Mouse (Mus musculus): ENCODE data around the gene Sec16a.

Gene Sec16a

DNA sequence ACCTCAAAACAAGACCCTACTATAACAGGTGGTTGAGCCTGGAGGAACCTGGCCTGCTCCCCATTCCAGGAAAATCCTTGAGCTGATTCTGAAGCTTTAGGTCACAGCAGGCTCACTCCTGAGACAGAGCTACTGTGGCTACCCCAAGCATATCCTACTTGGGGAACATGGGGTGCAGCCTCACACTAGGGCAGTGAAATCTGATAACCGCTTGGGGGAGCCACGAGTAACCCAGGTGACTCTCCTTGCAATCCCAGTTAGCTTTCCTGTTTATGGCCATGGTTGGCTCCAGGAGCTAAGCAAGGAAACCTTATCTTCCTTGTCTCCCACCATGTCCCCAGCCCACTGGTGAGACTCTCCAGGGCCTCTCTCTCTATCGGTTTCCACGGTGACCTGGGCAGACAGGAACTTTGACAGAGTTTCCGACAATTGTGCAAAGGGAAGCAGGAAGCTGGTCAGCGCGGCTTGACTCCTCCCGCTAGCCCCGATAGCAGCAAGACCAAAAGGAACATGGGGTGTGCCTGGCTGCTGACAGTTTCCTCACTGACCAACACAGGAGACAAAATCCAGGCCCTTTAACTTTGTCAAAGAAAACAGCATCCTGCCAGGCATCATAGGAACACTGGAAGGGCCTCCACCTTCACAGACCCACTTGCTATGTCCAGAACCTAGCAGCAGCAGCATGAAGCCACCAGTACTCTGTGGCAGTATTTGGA, 29.9 kb upstream of the Sec16a start:
- DNase-seq (ENCODE audit: low read depth), result no peak

DNA sequence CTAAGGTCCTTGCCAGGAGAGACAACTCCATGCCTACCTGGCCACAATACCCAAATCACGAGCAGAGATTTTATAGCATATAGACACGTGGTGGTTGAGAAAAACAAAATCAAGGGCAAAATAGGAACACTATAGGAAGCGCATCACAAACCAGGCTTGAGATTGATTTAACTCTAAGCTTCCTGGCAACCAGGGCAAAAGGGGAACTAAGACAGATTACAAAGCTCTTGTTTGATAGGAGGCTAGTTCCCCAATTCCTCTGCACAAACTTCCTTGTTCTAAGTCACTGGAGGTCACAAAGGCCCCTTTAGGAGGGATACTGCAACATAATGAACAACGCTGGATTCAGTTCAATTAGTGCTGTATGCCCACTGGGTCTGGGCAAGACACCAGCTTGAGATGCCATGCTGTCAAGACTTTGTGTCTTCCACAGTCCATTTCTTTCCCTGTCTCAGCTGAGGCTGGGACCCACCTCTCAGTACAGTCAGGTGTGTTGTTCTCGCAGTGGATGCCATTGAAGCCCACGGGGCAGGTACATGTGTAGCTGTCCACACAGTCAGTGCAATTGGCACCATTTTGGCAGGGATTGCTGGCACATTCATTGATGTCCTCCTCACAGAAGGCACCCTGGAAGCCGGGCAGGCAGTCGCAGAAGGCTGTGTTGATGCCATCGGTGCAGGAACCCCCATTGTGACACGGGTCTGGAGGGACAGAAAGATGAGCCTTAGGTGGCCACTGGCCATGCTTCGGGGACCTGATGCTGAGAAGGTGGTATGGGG, 27.5 kb upstream of the Sec16a start:
- DNase-seq (ENCODE audit: low read depth), result no peak

GRCm38 (mm10) chr2:26471652-26472285, 26.8 kb upstream of the Sec16a start:
- DNase-seq (ENCODE audit: low read depth), result no peak

DNA sequence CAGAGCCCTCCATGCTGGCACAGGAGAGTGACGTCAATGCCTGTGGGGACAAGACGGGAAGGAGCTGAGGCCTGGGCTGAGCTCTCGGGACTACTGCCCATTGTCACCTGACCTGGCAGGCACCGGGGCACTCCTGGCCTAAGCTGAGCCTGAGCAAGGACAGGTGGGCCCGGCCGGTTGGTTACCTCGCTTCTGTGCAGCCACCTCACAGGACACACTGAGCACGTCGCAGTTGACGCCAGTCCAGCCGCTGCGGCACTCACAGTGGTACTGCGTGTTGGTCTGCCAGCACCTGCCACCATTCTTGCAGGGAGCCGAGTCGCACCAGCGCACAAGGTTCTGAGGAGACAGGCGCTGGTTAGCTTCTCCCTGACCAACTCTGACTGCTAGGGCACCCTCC, 26.0 kb upstream of the Sec16a start:
- no peak for DNase-seq (ENCODE audit: low read depth)

GRCm38 (mm10) chr2:26468376-26468775, 23.4 kb upstream of the Sec16a start:
- no peak for DNase-seq (ENCODE audit: low read depth)

DNA sequence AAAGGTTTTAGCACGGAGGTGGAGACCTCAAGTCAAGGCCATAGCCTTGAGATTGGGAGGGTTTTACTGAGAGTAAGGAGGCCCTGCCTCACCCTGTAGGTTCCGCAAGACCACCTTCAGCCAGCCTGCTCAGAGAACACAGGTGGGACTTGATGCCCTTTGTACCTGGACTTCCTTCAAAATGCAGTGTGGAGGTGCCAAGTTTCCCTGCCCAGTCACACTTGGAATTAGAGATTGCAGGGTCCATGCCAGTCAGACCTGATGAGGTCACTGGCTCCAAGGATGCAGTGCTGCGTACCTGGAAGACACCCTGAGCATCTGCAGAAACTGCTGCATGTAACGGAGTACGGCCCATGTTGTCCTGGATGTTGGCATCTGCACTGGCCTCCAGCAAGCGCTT, 18.4 kb upstream of the Sec16a start:
- no peak for DNase-seq (ENCODE audit: low read depth)

- DNase-seq (ENCODE audit: low read depth), result no peak
These were observed 18.0 kb upstream of the Sec16a start for GRCm38 (mm10) chr2:26462980-26463379.

DNA sequence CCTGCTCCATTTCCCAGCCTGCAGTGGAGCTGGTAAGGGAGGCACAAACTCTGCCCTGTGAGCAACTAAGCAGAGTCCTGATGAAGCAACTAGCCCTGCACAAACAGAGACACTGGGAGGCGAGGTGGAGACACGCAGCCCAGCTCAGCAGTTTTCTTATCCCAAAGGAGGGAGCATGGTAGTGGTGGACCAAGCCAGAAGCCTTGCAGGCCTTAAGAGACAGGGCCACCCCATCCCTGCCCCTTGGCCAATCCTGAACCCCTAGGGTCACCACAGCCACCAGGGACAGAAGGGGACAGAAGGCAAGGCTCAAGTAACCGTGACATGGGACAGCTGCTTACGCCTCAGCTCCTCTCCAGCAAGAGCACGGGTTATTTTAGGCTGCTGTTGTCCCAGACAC, 16.7 kb upstream of the Sec16a start:
- no peak for DNase-seq (ENCODE audit: low read depth)

GRCm38 (mm10) chr2:26460837-26461236, 15.8 kb upstream of the Sec16a start:
- DNase-seq (ENCODE audit: low read depth), result no peak

GRCm38 (mm10) chr2:26460097-26460646, 15.2 kb upstream of the Sec16a start:
- DNase-seq (ENCODE audit: low read depth), result no peak

GRCm38 (mm10) chr2:26459478-26459877, 14.5 kb upstream of the Sec16a start:
- no peak for DNase-seq (ENCODE audit: low read depth)

DNA sequence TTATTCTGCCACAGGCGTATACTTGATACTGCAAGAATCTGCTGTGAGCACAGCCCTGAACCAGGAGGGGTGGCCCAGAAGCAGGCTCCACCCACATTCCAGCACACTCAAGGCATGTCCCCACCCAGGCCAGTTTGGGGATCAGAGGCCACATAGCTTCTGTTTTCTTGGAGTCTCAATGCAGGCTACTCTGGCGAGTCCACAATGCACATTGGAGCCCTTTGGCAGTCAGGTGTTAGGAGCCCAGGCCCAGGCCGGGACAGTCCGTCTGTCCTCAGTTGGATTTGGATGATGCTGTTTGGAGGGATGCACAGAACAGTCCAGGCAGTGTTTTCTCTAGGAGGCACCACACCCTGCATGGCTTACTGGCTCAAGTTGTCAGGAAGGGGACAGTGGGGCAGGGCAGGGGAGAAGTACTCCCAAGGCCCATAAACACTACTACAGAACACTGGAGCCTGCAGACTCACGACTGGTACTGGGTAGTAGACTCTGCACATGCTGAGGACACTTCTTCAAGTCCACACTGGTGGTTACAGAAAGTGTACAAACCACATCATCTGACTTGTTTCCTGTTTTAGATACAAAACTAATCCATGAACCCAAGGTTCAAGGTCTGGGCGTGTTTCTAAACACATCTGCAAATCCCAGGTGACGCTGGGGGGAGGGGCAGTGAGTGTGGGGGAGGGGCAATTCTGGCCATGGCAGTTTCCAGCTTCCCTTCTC, 13.5 kb upstream of the Sec16a start:
- DNase-seq (ENCODE audit: low read depth), result no peak

DNA sequence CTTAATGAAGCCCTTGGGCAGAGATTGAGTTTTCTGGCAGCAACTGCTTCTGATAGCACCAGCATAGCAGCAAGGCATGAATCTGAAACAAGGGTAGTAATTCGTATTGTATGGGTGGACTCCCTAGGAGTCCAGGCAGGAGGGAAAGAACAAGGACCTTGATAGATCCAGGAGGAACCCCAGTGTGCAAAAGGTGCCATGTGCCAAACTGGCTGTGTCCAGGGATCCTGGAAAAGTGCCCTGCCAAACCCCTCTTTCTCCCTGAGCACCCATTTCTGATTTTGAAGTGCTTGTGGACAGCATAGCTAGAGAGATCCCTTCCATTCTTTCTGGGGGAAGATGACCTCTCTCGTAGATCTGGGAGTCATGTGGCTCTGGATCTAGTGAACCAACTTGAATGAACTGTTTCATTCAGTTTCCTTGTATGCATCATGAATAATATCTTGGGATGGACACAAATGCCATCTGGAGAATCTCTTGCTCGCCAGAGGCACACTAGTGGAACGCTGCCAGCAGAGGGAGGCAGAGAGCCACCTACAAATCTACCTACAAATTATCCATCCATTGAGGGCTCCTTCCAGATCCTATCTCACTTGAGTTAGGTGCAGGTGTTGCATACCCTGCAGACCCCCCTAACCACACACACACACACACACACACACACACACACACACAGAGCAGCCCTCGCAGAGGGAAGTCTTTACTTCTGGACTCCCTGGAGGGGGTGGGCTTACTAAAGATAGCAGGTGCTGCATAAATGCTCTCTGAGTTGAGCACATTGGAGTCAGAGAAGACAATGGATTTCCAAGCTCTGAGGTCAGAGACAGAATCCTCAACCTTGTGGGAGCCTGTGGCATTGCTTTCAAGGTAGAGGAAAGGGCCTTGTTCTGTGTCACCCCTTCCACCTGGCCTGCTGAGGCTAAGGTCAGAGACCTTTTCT, 4.4 kb upstream of the Sec16a start:
- DNase-seq (ENCODE audit: low read depth), result no peak

GRCm38 (mm10) chr2:26447451-26447850, 2.4 kb upstream of the Sec16a start:
- DNase-seq (ENCODE audit: low read depth), result no peak

DNA sequence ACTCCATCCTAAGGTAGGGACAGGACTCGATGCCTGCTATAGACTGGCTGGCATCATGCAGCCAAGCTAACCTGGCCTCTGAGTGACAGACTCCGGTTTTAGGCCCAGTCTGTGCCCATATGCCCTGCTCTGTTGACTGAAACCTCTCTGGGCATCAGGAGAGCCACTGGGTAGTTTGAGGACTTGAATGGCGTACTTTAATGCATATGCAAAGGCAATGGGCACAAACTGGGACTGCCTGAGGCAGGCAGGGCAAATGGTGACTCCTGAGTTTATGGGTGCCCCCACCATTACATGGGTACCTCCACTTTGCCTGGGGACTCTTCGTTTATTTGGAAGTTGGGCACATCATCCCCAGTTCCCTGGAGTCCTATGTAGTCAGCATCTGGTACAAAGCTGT, 1.7 kb upstream of the Sec16a start:
- no peak for DNase-seq (ENCODE audit: low read depth)

GRCm38 (mm10) chr2:26445666-26446445, 840 bp upstream of the Sec16a start:
- DNase-seq (ENCODE audit: low read depth), result peak; percentile 92

- no peak for DNase-seq (ENCODE audit: low read depth)
These were observed 648 bp downstream of the Sec16a start for GRCm38 (mm10) chr2:26444368-26444767.

- DNase-seq (ENCODE audit: low read depth), result no peak
These were observed 1.1 kb downstream of the Sec16a start for GRCm38 (mm10) chr2:26443876-26444275.

DNA sequence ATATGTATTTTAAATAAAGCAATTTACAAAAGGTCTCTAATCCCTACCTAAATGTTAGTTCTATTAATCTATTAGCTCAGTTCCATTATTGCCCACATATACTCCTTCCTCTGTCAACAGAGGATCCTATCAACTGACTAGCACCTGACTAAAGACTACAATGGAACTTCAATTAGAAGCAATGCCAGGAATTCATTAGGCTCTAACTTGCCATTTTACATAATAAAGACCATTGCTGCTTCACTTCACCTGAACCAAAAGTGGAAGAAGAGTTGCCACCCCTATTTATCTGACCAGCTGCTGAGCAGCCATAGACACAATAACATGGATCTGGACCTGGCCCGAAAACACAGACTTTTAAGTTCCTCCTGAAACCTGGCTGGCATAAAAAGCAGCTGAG, 2.2 kb downstream of the Sec16a start:
- DNase-seq (ENCODE audit: low read depth), result no peak

GRCm38 (mm10) chr2:26441688-26442087, 3.3 kb downstream of the Sec16a start:
- DNase-seq (ENCODE audit: low read depth), result no peak
